Mouse (Mus musculus) hindbrain, embryonic 11.5 days (tissue): ENCODE measurements around the gene Rin2. TPM values are rescaled to one million over a fixed set of nuclear protein-coding genes. Genes with fewer than 3 reads are reported as not detected.
A peak's percentile ranks its signal among the peaks of the same experiment; 100 is the strongest.

ENCODE experiments used
- ATAC-seq: fragments of 200-750 bp; cut with Nextera tagmentation; 2 replicates; pipeline ENCODE4 v1.8.0; 2017; ENCODE audit warnings: mild to moderate bottlenecking, moderate TSS enrichment, moderate library complexity; ENCODE audit not compliant: low FRiP score
- DNase-seq: peaks from one replicate; pipeline ENCODE4 v3.0.0-alpha.2; 2015; ENCODE audit warnings: low spot score
- H3K27ac ChIP-seq: fragments of 300-500 bp; sonication (generic); 2 replicates; pipeline ENCODE4 v1.5.1; 2014; ENCODE audit warnings: mild to moderate bottlenecking, low read depth, low read length
- H3K27me3 ChIP-seq: fragments of 300-500 bp; sonication (generic); 2 replicates; pipeline ENCODE4 v1.6.1; 2014; ENCODE audit warnings: mild to moderate bottlenecking, low read length, moderate library complexity, mixed read lengths; ENCODE audit not compliant: control insufficient read depth, insufficient read depth
- H3K36me3 ChIP-seq: fragments of 300-500 bp; sonication (generic); 2 replicates; pipeline ENCODE4 v1.6.1; 2014; ENCODE audit warnings: mild to moderate bottlenecking, low read length, moderate library complexity, mixed read lengths; ENCODE audit not compliant: control insufficient read depth, insufficient read depth
- H3K4me1 ChIP-seq: fragments of 300-500 bp; sonication (generic); replicated peaks from 2 replicates; pipeline ENCODE4 v1.6.1; 2014; ENCODE audit warnings: low read length, mixed read lengths; ENCODE audit not compliant: control insufficient read depth, insufficient read depth
- H3K4me2 ChIP-seq: fragments of 300-500 bp; sonication (generic); replicated peaks from 2 replicates; pipeline ENCODE4 v1.6.1; 2014; ENCODE audit warnings: mild to moderate bottlenecking, low read depth, low read length
- H3K4me3 ChIP-seq: fragments of 300-500 bp; sonication (generic); 2 replicates; pipeline ENCODE4 v1.5.1; 2014; ENCODE audit warnings: low read depth, low read length
- H3K9ac ChIP-seq: fragments of 300-500 bp; sonication (generic); 2 replicates; pipeline ENCODE4 v1.6.1; 2014; ENCODE audit warnings: low read depth, low read length
- H3K9me3 ChIP-seq: fragments of 300-500 bp; sonication (generic); 2 replicates; pipeline ENCODE4 v1.6.1; 2016; ENCODE audit warnings: low read length; ENCODE audit not compliant: control insufficient read depth
- WGBS: fragments of 180-500 bp; shearing (Covaris S2); extraction: QIAGEN DNeasy Blood & Tissue Kit; methylation state at CpG from one replicate; pipeline ENCODE4 v1.1.7; 2014; 5-methylcytosine and 5-hydroxymethylcytosine counted together
- polyA plus RNA-seq: library from polyadenylated mRNA; unstranded; fragments of >200 nt; fragmentation: Nextera tagmentation; extraction: Ambion mirVana; gene quantifications from 2 replicates; pipeline ENCODE4 v1.2.1, GENCODE M21; 2014

Gene Rin2
- polyA plus RNA-seq, 1 experiment from 2014 or later = 19.1 TPM

DNA sequence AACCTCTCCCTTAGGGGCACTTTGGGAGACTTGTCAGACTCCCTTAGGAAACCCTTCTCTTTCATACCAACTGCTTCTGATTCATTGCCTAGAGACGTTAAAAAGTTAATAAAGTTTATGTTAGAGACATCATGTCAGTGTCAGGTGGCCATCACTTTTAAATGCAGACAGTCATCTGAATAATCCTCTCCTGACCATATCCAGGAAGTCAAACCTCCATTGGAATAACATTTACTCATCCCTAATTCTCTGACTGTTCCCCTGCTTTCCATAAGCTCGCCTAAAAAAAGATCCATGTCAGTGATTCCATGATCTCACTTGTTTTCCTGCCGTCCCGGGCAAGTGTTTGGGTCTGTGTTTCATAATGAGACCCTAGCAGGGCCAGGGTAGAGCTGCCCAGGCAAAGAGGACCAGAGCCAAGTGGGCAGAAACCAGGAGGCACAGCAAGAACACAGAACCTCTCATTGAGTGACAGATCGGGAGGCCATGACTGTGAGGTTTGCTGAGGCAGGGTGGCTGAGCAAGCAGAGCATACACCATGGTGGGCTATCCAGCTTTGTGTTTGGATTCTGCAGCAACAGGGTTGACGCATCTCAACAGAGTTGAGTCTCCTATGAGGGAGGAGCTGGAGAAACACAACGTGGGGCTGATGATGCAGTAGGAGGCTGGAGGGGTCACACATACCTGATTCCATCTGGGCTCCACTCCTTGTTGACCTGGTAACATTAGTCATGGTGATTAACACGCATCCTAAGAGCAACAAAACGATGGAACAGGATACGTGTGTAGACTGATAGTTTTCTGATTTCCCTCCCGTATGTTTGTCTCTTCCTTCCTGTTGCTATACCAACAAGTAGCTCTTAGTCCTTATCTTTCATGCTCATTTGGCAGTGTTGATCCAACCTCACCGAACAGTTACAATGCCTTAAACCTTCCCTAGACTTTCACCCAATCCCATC is 81.1 kb downstream of the Rin2 start:
- DNase-seq = no peak
- Histone ChIP-seq H3K27me3 (no peaks in the 10 kb centered on the region), H3K36me3 (no peaks in the 10 kb centered on the region), H3K9ac (no peak overlapping the region), H3K9me3 (no peaks in the 10 kb centered on the region), H3K27ac (no peak overlapping the region), H3K4me2 (no peak overlapping the region), H3K4me3 (no peak overlapping the region), H3K4me1 (no peaks in the 10 kb centered on the region)
- ATAC-seq = no peak
- whole genome bisulfite sequencing = 80% methylated on average over 12 of the region's 12 CpGs

DNA sequence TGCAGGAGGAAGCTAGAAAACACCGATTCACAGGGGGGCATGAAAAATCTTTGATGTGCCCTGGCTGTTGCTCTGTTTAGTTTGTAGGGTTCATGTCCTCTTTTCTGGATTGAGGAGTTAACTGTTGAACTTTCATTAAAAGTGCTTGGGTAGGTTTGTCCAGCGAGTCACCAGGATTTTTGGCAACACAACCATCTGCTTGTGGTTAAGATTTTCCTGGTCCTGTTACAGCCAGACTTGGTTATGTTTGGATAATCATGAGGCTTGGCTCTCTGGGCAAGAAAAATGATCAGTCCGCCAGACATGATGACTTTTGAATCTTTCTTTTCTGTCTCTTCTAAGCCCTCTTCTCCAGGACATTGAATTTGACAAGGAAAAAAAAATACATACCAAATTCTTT is 85.1 kb downstream of the Rin2 start:
- ATAC-seq (no peak), DNase-seq (no peak)
- Histone ChIP-seq H3K4me2 (no peak overlapping the region), H3K27ac (no peak overlapping the region), H3K27me3 (no peaks in the 10 kb centered on the region), H3K9ac (no peak overlapping the region), H3K9me3 (no peaks in the 10 kb centered on the region), H3K36me3 (no peaks in the 10 kb centered on the region), H3K4me1 (no peaks in the 10 kb centered on the region), H3K4me3 (no peak overlapping the region)
- WGBS = 68% methylated on average over 3 of the region's 3 CpGs

DNA sequence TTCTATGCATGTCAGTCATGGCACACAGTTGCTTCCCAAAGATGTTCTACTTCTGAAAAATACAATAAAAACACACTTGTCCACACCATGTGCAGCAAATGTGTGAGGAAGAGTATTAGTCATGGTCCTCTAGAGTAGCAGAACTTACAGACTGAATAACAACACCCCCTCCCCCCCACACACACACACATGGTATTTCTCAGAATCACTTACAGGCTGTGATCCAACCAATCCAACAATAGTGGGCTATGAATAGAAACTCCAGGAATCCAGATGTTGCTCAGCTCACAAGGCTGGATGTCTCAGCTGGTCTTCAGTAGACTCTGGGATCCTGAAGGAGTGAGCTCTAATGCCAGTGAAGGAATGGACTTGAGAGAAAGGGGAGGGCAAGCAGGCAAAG is 86.4 kb downstream of the Rin2 start:
- no peaks in the 10 kb centered on the region for H3K36me3 ChIP-seq
- DNase-seq = no peak
- H3K4me1 ChIP-seq = no peaks in the 10 kb centered on the region
- no peak for ATAC-seq
- no peak overlapping the region for H3K4me3 ChIP-seq
- no peak overlapping the region for H3K4me2 ChIP-seq
- H3K9ac ChIP-seq = no peak overlapping the region
- H3K27me3 ChIP-seq = no peaks in the 10 kb centered on the region
- H3K9me3 ChIP-seq = no peaks in the 10 kb centered on the region
- no peak overlapping the region for H3K27ac ChIP-seq

DNA sequence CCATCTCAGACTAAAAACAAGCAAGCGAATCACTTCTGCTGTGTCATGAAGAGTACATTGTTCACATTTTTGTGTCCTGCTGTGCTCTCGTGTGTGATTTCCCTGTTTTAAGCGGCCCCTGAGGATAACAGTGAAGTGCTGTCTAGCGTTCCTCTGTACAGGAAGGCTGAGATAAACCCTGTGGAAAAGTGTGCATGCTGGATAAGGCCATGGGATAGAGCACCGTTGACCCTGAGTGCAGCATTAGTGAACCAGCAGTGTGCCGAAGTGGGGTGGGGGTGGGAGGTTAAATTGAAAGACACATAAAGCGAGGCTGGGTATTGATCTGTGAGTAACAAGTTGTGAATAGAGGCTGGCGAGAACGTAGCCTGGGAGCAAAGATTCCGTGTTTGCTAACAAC is 94.9 kb downstream of the Rin2 start:
- WGBS = 27% methylated on average over 10 of the region's 10 CpGs
- H3K27ac ChIP-seq = no peak overlapping the region
- DNase-seq = peak; percentile 19

DNA sequence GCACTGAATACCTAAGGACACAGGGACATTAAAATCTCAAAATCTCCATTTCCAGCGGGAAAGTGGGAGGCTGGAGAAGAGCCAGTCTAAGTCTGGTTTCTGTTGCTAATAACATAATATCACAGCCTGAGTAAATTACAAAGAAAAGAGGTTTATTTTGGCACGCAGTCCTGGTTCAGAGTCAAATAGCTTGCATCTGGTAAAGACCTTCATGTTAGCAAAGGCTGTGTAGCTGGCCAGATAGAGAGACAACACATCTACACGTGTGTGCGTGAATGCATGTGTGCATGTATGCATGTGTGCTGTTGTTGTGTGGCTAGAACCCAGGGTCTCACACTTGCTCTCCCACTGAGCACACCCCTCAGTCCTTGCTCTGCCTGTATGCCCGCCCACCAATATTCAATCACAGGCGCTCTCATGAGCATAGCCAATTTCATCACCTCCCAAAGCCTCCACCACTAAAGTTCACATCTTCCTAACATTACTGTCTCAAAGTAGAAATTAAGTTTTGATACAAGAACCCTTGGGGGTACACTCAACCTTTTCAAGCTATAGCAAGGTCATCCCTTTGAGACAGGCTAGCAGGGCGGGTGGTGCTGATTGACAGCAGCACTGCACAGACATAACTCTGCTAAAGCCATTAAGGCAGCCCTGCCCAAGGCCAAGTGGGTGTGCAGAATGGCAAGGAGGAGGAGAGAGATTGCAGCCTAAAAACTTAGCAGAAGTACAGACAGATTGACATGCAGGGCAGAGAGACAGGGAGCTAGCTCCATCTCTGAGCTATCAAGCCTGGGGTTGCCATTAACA is 95.9 kb downstream of the Rin2 start:
- Histone ChIP-seq H3K9ac (no peak overlapping the region), H3K4me3 (no peak overlapping the region), H3K27ac (no peak overlapping the region), H3K4me2 (no peak overlapping the region), H3K9me3 (no peaks in the 10 kb centered on the region), H3K4me1 (no peaks in the 10 kb centered on the region), H3K27me3 (no peaks in the 10 kb centered on the region), H3K36me3 (no peaks in the 10 kb centered on the region)
- ATAC-seq = no peak
- 86% methylated on average over 7 of the region's 7 CpGs for WGBS
- no peak for DNase-seq

More for the DNA sequence above, 94.9 kb downstream of the Rin2 start:
- peak; percentile 57 for ATAC-seq
- no peaks in the 10 kb centered on the region for H3K27me3 ChIP-seq
- no peaks in the 10 kb centered on the region for H3K9me3 ChIP-seq
- no peak overlapping the region for H3K4me2 ChIP-seq
- no peak overlapping the region for H3K9ac ChIP-seq
- H3K36me3 ChIP-seq = no peaks in the 10 kb centered on the region
- no peaks in the 10 kb centered on the region for H3K4me1 ChIP-seq
- H3K4me3 ChIP-seq = no peak overlapping the region

DNA sequence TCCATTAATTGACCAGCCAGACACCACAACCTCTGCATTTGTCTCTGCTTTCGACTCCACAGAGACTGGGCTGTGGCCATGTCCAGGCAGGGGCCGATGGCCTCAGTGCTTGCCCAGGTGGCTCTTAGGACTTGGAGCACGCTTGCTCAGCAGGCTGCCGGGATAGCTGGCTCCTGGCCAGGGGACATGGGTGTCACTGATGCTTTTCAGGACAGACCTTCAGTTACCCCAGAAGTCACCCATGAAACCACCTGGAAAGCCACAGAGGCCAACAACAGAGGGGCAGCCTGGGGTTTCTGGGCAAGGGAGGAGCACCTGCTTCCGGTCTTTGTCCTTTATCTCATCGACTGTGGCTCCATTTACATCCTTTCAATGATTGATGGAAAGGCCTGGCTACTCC is 108.2 kb downstream of the Rin2 start:
- DNase-seq (no peak), ATAC-seq (no peak)
- Histone ChIP-seq H3K4me2 (no peak overlapping the region), H3K36me3 (no peaks in the 10 kb centered on the region), H3K9ac (no peak overlapping the region), H3K27ac (no peak overlapping the region), H3K9me3 (no peaks in the 10 kb centered on the region), H3K27me3 (no peaks in the 10 kb centered on the region), H3K4me1 (peaks cover 5% of the 10 kb centered on the region), H3K4me3 (no peak overlapping the region)
- WGBS = 71% methylated on average over 6 of the region's 6 CpGs

DNA sequence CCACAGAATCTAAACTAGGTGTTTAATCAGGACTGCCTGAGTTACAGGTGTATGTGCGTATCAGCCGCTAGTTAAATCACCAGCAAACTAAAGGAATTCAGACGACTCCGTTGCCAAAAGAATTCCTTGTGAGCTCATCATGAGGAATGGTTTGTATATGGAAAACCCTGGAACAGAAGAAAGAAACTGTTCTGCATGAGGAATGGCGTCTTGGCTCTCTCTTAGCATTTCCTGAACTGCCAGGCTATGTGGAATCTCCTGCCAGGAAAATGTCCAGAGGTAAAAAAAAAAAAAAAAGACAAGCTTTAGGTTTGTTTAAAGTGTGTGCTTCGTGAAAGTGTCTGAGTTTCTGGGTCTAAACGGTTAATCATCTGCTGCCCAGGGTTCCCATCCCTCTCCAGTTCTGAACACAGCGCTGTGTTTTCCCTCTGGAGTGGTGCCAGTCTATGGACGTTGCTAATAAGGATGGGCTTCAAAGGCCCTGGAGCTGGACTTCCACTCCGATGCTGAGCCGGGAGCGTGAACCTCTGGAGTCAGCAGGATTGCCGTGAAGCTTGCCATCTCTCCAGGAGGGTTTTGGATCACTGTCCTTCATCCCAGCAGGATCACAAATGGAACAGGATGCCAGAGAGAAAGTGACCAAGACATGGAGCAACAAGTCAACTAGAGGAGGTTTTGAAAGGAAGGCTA is 109.4 kb downstream of the Rin2 start:
- ATAC-seq = no peak
- 67% methylated on average over 13 of the region's 13 CpGs for WGBS
- no peak overlapping the region for H3K4me3 ChIP-seq
- no peak overlapping the region for H3K9ac ChIP-seq
- no peaks in the 10 kb centered on the region for H3K36me3 ChIP-seq
- DNase-seq = no peak
- no peaks in the 10 kb centered on the region for H3K9me3 ChIP-seq
- no peak overlapping the region for H3K4me2 ChIP-seq
- peaks cover 5% of the 10 kb centered on the region for H3K4me1 ChIP-seq
- H3K27ac ChIP-seq = no peak overlapping the region
- no peaks in the 10 kb centered on the region for H3K27me3 ChIP-seq

DNA sequence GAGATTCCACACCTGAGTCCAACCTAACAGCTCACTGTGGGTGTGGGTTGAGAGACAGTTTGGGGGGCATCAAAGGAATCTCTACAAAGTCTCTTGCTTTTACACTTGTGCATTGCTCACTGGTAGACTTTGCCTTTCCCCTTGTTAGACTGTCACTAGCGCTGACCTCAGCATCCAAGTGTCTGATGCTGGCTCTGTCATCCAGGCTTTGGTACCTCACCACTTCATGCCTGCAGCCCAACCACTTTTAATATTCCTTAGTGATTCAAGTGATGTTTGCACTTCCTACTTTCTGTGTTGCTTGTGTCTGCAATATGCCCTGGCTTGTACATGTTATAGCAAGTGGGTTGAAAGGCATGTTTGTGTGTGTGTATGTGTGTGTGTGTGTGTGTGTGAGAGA is 109.9 kb downstream of the Rin2 start:
- no peak overlapping the region for H3K4me3 ChIP-seq
- no peaks in the 10 kb centered on the region for H3K9me3 ChIP-seq
- no peak for DNase-seq
- no peak overlapping the region for H3K27ac ChIP-seq
- no peak for ATAC-seq
- no peak overlapping the region for H3K9ac ChIP-seq
- H3K36me3 ChIP-seq = no peaks in the 10 kb centered on the region
- no peak overlapping the region for H3K4me2 ChIP-seq
- H3K4me1 ChIP-seq = peaks cover 5% of the 10 kb centered on the region
- WGBS = 91% methylated on average over 1 of the region's 1 CpGs
- no peaks in the 10 kb centered on the region for H3K27me3 ChIP-seq
